Mouse (Mus musculus): ENCODE data around the gene Abi2.

Abi2 gene

DNA sequence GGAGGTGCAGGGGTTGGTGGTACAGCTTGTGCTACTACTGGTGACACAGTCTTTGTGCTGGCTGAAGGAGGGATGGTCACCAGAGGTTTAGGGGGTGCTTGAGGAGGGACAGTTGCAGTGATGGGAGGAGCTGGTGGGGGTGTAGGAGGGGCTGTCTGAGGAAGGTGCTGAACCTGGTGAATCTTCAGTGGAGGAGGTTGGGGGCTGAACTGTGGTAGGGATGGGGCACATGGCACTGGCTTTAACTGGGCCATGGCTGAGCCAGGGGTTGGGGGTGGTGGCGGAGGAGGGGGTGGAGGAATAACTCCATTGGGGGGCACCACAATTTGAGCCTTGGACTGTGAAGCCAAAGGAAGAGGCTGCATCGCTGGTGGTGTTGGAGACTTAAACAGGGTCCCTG lies 80.2 kb downstream of the Abi2 start:
- no peak for DNase-seq (ENCODE audit: low spot score)

DNA sequence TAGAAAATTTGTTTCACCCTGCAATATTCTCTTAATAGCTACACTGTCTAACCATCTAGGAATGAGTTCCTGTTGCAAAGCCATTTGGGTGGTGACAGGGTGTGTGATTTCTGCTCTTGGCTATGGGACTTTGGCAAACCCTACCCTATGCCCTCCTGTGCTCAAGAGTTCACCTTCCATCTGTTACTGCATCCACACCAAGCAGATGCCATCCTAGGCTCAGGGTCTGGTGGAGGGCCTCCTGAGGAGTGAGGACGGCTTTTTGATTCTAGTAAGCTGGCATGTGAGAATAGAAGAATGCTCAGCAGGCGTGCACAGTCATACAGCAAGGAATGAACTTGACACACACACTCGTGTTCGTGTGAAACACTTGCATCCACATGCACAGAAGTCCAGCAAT lies 81.1 kb downstream of the Abi2 start:
- no peak for DNase-seq (ENCODE audit: low spot score)

DNA sequence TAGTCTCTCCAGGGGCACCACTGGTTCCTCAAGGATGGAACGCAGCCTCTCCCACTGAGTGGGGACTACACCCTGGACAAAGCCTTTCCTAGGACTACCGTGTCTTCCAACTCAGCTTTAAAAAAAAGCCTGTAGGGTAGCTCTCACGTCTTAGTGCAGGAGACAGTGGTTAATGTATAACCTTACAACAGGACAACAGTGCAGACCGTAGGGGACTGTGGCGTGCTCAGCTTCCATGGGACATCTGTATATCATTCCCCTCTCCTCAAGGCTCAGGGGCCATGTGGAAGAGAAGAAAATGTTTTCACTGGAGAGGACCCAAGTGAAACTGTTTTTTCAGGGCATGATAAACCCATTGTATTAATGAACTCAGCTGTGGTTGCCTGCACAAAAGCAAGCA lies 83.0 kb downstream of the Abi2 start:
- no peak for DNase-seq (ENCODE audit: low spot score)

DNA sequence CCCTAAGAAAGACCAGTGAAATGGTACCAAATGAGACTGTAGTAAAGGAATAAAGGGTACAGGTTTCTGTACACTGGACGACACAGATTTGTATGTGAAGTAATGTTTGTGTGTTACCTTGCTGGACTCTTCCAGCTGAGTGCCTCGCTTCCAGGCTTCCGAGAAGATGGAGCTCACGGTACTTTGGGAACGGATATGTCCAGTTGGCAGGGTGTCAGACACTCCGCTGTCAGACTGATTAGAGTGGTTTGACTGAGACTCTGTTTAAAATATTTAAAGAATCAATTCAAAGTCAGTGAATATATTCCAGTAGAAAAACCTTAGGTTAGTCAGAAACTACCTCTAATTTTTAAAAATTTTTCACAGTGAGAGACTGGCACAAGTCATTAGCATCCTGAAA lies 84.0 kb downstream of the Abi2 start:
- no peak for DNase-seq (ENCODE audit: low spot score)

DNA sequence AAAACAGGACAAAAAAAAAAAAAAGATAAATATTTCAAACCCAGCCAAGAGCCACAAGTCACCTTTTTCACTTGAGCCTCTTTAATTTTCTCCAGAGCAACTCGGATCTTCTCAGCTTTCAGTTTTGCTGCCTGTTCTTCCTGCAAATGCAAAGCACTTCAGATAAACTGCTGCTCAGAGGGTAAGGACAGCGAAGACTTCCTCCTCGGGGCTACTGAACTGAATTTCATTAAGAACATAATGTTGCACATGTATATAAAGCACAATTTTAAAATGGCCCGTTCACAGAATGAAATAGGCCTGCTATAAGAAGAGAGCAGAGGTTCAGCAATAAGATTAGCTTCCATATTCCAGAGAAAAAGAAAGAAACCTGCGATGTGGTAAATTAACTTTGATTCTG lies 94.0 kb downstream of the Abi2 start:
- DNase-seq (ENCODE audit: low spot score), result no peak

DNA sequence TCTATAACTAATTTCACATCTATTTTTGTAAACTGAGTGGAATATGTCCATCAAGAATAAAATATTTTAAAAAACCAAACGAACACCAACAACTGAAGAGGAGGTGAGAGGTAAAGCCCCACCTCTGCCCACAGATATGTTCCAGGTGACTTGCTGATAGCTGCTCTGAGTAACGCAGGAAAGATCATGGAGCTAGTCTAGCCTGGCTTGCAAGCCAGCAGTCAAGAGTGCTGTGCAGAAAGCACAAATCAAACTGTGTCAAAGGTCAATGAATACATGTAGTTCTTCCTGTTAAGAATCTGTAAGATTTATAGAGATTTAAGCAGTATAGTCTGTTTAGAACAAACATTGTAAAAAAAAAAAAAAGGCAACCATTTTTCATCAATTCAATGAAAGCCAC lies 101.2 kb downstream of the Abi2 start:
- DNase-seq (ENCODE audit: low spot score), result no peak

DNA sequence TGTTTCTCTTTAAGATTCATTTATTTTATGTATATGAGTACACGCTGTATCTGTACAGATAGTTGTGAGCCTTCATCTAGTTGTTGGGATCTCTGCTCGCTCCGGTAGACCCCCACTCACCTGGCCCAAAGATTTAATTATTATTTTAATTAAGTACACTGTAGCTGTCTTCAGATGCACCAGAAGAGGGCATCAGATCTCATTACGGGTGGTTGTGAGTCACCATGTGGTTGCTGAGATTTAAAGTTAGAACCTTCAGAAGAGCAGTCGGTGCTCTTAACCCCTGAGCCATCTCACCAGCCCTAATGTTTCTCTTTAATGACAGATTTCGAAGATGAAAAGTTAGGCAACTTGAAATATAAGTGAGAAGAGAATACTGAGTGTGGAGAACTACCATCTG lies 120.7 kb downstream of the Abi2 start:
- no peak for DNase-seq (ENCODE audit: low spot score)

DNA sequence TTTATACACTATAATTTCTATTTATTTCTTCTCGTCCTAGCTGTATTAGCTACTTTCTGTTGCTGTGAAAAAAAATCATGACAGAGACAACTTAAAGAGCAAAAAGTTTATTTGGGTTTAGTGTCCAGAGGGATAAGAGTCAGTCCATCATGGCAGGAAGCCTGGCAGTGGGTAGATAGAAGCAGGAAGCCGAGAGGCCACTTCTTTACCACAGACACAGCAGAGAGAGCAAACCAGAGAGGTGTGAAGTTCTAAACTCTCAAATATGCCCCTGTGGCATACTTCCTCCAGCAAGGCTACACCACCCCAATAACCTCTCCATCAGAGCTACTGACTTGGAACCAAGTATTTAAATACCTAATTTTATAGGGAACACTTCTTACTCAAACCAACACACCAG lies 121.2 kb downstream of the Abi2 start:
- no peak for DNase-seq (ENCODE audit: low spot score)

All from ovary, postnatal 36 days (tissue).